Mouse (Mus musculus) G1E (cell line): Measurements from ENCODE around the gene Rhox6. TPM values are rescaled to one million over a fixed set of nuclear protein-coding genes. Genes with fewer than 3 reads are reported as not detected.

Experiments used
- ATAC-seq: 2 replicates; pipeline ENCODE4 v1.8.0; 2016; ENCODE audit warnings: mild to moderate bottlenecking; ENCODE audit not compliant: insufficient number of reproducible peaks, poor library complexity, low FRiP score, severe bottlenecking; ENCODE audit errors: extremely low read depth
- DNase-seq: peaks from one replicate; pipeline ENCODE4 v3.0.0; 2012; ENCODE audit warnings: low spot score
- H3K27me3 ChIP-seq: 2 replicates; pipeline ENCODE4 v1.6.1; 2012; ENCODE audit warnings: mild to moderate bottlenecking, low read length, inconsistent platforms; ENCODE audit not compliant: insufficient read depth
- H3K36me3 ChIP-seq: replicated peaks from 2 replicates; pipeline ENCODE3; 2012; ENCODE audit warnings: mild to moderate bottlenecking, inconsistent platforms
- H3K4me1 ChIP-seq: 2 replicates; pipeline ENCODE4 v1.6.1; 2012; ENCODE audit warnings: low read depth, low read length, inconsistent platforms, mixed read lengths; ENCODE audit not compliant: insufficient read depth
- H3K4me3 ChIP-seq: 2 replicates; pipeline ENCODE4 v1.5.1; 2012; ENCODE audit warnings: low read depth, mild to moderate bottlenecking, inconsistent platforms, low read length, moderate library complexity, mixed read lengths
- H3K9me3 ChIP-seq: replicated peaks from 2 replicates; pipeline ENCODE4 v1.6.1; 2012; ENCODE audit warnings: inconsistent platforms
- CTCF ChIP-seq: IDR thresholded peaks from 2 replicates; pipeline ENCODE4 v1.5.1; 2012; ENCODE audit warnings: low read depth, low read length, inconsistent platforms, mixed read lengths
- GATA1 ChIP-seq: IDR thresholded peaks from 2 replicates; pipeline ENCODE4 v1.6.1; 2012; ENCODE audit warnings: borderline replicate concordance, low read length, inconsistent platforms, mixed read lengths
- GATA2 ChIP-seq: IDR thresholded peaks from 2 replicates; pipeline ENCODE4 v1.6.1; 2012; ENCODE audit warnings: low read depth, low read length, inconsistent platforms, borderline replicate concordance
- POLR2AphosphoS5 ChIP-seq: IDR thresholded peaks from 2 replicates; pipeline ENCODE4 v1.6.1; 2012; ENCODE audit warnings: low read depth, low read length, inconsistent platforms; ENCODE audit not compliant: insufficient replicate concordance
- TAL1 ChIP-seq: conservative IDR thresholded peaks from 2 replicates; pipeline ENCODE4 v1.6.1; 2012; ENCODE audit warnings: low read depth, low read length, inconsistent platforms, mixed read lengths
- polyA plus RNA-seq: library from polyadenylated mRNA; stranded (reverse); fragments of >175 nt; gene quantifications from 2 replicates; pipeline ENCODE4 v1.2.3, GENCODE M21; 2012
- total RNA-seq, 2 experiments: library from RNA; stranded (forward) in 1 of 2; stranded (reverse) in 1 of 2; fragments of 200-1000 nt in 1 of 2; fragments of >200 nt in 1 of 2; fragmentation: Nextera tagmentation in 1 of 2; gene quantifications; 2 replicates each; pipeline ENCODE4 v1.2.3; 2014 to 2017

Gene Rhox6
- total and polyA plus RNA-seq, 3 experiments: not detected

DNA sequence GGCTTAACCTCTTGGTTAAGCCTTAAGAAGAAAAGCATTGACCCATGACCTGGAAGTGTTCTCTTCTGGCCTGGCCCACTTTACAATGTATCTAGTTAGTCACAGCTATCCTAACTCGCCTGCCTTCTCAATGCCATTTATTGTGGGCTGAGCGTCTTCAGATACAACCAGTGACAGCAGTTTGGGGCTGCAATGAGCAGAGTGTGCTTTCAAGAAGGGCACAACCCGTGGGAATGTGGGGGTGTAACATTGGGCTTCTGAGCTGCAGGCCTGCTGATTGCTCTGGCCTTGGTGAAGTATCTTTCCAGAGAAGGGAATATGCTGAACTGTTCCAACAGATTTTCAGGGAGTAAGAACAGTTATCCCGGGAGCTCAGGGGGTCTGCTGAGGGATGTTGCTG is 52.1 kb downstream of the Rhox6 start, which contains the start of gene Rhox8:
TSS of gene Rhox8 (minus strand) at position 101 of the 400 bp plus-strand sequence.
- H3K27me3 ChIP-seq: no peaks in the 10 kb centered on the region
- H3K4me1 ChIP-seq: no peaks in the 10 kb centered on the region
- H3K4me3 ChIP-seq: no peak within 1 kb of the TSS
- DNase-seq: no peak
- TF ChIP-seq GATA2: no peak
- no peak for TF ChIP-seq POLR2AphosphoS5
- no peak for TF ChIP-seq GATA1
- TF ChIP-seq TAL1: no peak
- TF ChIP-seq CTCF: no peak
- no peaks in the 10 kb centered on the region for H3K9me3 ChIP-seq
- H3K36me3 ChIP-seq: no peaks in the 10 kb centered on the region
- ATAC-seq: no peak

Other genes starting within 250 kb of the Rhox6 start
- not detected in 2 replicates for gene Rhox3f, start 245.9 kb upstream of the Rhox6 start, total RNA-seq (2014; fragmentation: Nextera tagmentation)
- gene Rhox3f, start 245.9 kb upstream of the Rhox6 start, total RNA-seq (2017): not detected in 2 replicates
- not detected in 2 replicates for gene Rhox3f, start 245.9 kb upstream of the Rhox6 start, polyA plus RNA-seq
- gene Rhox4f, start 219.2 kb upstream of the Rhox6 start, total RNA-seq (2014; fragmentation: Nextera tagmentation): not detected in 2 replicates
- not detected in 2 replicates for gene Rhox4f, start 219.2 kb upstream of the Rhox6 start, total RNA-seq (2017)
- not detected in 2 replicates for gene Rhox4f, start 219.2 kb upstream of the Rhox6 start, polyA plus RNA-seq
- gene Rhox3g, start 198.3 kb upstream of the Rhox6 start, total RNA-seq (2014; fragmentation: Nextera tagmentation): not detected in 2 replicates
- not detected in 2 replicates for gene Rhox3g, start 198.3 kb upstream of the Rhox6 start, total RNA-seq (2017)
- not detected in 2 replicates for gene Rhox3g, start 198.3 kb upstream of the Rhox6 start, polyA plus RNA-seq
- not detected in 2 replicates for gene Rhox2g, start 183.4 kb upstream of the Rhox6 start, total RNA-seq (2014; fragmentation: Nextera tagmentation)
- gene Rhox2g, start 183.4 kb upstream of the Rhox6 start, total RNA-seq (2017): not detected in 2 replicates
- not detected in 2 replicates for gene Rhox2g, start 183.4 kb upstream of the Rhox6 start, polyA plus RNA-seq
- gene Rhox4g, start 175.6 kb upstream of the Rhox6 start, total RNA-seq (2014; fragmentation: Nextera tagmentation): not detected in 2 replicates
- gene Rhox4g, start 175.6 kb upstream of the Rhox6 start, total RNA-seq (2017): 0.16 TPM in 1 of 2 replicates, not detected in the other
- gene Rhox4g, start 175.6 kb upstream of the Rhox6 start, polyA plus RNA-seq: not detected in 2 replicates
- not detected in 2 replicates for gene Rhox3h, start 158.1 kb upstream of the Rhox6 start, total RNA-seq (2014; fragmentation: Nextera tagmentation)
- gene Rhox3h, start 158.1 kb upstream of the Rhox6 start, total RNA-seq (2017): not detected in 2 replicates
- not detected in 2 replicates for gene Rhox3h, start 158.1 kb upstream of the Rhox6 start, polyA plus RNA-seq
- gene Rhox2h, start 153.6 kb upstream of the Rhox6 start, total RNA-seq (2014; fragmentation: Nextera tagmentation): not detected in 2 replicates
- 0.60 and 0.93 TPM in 2 replicates for gene Rhox2h, start 153.6 kb upstream of the Rhox6 start, total RNA-seq (2017)
- gene Rhox2h, start 153.6 kb upstream of the Rhox6 start, polyA plus RNA-seq: 0.07 TPM in 1 of 2 replicates, not detected in the other
- not detected in 2 replicates for gene Rhox5, start 22.1 kb upstream of the Rhox6 start, total RNA-seq (2014; fragmentation: Nextera tagmentation)
- gene Rhox5, start 22.1 kb upstream of the Rhox6 start, total RNA-seq (2017): 0.41 and 2.0 TPM in 2 replicates
- gene Rhox5, start 22.1 kb upstream of the Rhox6 start, polyA plus RNA-seq: 0.21 and 0.41 TPM in 2 replicates
- not detected in 2 replicates for gene Rhox7a, start 4.8 kb downstream of the Rhox6 start, total RNA-seq (2014; fragmentation: Nextera tagmentation)
- not detected in 2 replicates for gene Rhox7a, start 4.8 kb downstream of the Rhox6 start, total RNA-seq (2017)
- gene Rhox7a, start 4.8 kb downstream of the Rhox6 start, polyA plus RNA-seq: not detected in 2 replicates
- gene Rhox8, start 52.0 kb downstream of the Rhox6 start, total RNA-seq (2014; fragmentation: Nextera tagmentation): 44.2 TPM in 1 of 2 replicates, not detected in the other
- not detected in 2 replicates for gene Rhox8, start 52.0 kb downstream of the Rhox6 start, total RNA-seq (2017)
- not detected in 2 replicates for gene Rhox8, start 52.0 kb downstream of the Rhox6 start, polyA plus RNA-seq
- gene Rhox7b, start 70.3 kb downstream of the Rhox6 start, total RNA-seq (2014; fragmentation: Nextera tagmentation): not detected in 2 replicates
- not detected in 2 replicates for gene Rhox7b, start 70.3 kb downstream of the Rhox6 start, total RNA-seq (2017)
- not detected in 2 replicates for gene Rhox7b, start 70.3 kb downstream of the Rhox6 start, polyA plus RNA-seq
- not detected in 2 replicates for gene Rhox9, start 74.9 kb downstream of the Rhox6 start, total RNA-seq (2014; fragmentation: Nextera tagmentation)
- gene Rhox9, start 74.9 kb downstream of the Rhox6 start, total RNA-seq (2017): 0.16 TPM in 1 of 2 replicates, not detected in the other
- gene Rhox9, start 74.9 kb downstream of the Rhox6 start, polyA plus RNA-seq: not detected in 2 replicates
- gene Btg1-ps1, start 191.9 kb downstream of the Rhox6 start, total RNA-seq (2014; fragmentation: Nextera tagmentation): not detected in 2 replicates
- gene Btg1-ps1, start 191.9 kb downstream of the Rhox6 start, total RNA-seq (2017): not detected in 2 replicates
- not detected in 2 replicates for gene Btg1-ps1, start 191.9 kb downstream of the Rhox6 start, polyA plus RNA-seq
- gene Btg1-ps2, start 216.2 kb downstream of the Rhox6 start, total RNA-seq (2014; fragmentation: Nextera tagmentation): not detected in 2 replicates
- gene Btg1-ps2, start 216.2 kb downstream of the Rhox6 start, total RNA-seq (2017): not detected in 2 replicates
- gene Btg1-ps2, start 216.2 kb downstream of the Rhox6 start, polyA plus RNA-seq: not detected in 2 replicates
- not detected in 2 replicates for gene Rhox10, start 239.6 kb downstream of the Rhox6 start, total RNA-seq (2014; fragmentation: Nextera tagmentation)
- gene Rhox10, start 239.6 kb downstream of the Rhox6 start, total RNA-seq (2017): not detected in 2 replicates
- gene Rhox10, start 239.6 kb downstream of the Rhox6 start, polyA plus RNA-seq: not detected in 2 replicates